Mouse (Mus musculus) MEL (cell line): Measurements from ENCODE around the gene Tnxb.

ENCODE experiments used
- CTCF ChIP-seq, 3 experiments: IDR thresholded peaks in 2 of 3; conservative IDR thresholded peaks in 1 of 3; 2 replicates each; pipeline ENCODE4 v1.5.1; 2011 to 2012; ENCODE audit warnings: low read length in 3 of 3, low read depth in 2 of 3, mild to moderate bottlenecking in 2 of 3, improper control_type of control experiment in 1 of 3, inconsistent platforms in 1 of 3, mixed read lengths in 1 of 3, moderate library complexity in 1 of 3; ENCODE audit not compliant: control insufficient read depth in 1 of 3, insufficient read depth in 1 of 3, poor library complexity in 1 of 3, severe bottlenecking in 1 of 3
- NRF1 ChIP-seq: IDR thresholded peaks from 2 replicates; pipeline ENCODE4 v1.6.1; 2014; ENCODE audit warnings: low read depth, mild to moderate bottlenecking, inconsistent platforms, low read length, improper control_type of control experiment, moderate library complexity; ENCODE audit not compliant: poor library complexity, insufficient read depth, severe bottlenecking
- POLR2A ChIP-seq, 2 experiments: IDR thresholded peaks; 2 replicates each; pipeline ENCODE4 v1.6.1; 2011 to 2012; ENCODE audit warnings: low read length in 2 of 2, mild to moderate bottlenecking in 2 of 2, control low read depth in 1 of 2, improper control_type of control experiment in 1 of 2, low read depth in 1 of 2, moderate library complexity in 1 of 2; ENCODE audit not compliant: control insufficient read depth in 1 of 2, insufficient read depth in 1 of 2, poor library complexity in 1 of 2

DNA sequence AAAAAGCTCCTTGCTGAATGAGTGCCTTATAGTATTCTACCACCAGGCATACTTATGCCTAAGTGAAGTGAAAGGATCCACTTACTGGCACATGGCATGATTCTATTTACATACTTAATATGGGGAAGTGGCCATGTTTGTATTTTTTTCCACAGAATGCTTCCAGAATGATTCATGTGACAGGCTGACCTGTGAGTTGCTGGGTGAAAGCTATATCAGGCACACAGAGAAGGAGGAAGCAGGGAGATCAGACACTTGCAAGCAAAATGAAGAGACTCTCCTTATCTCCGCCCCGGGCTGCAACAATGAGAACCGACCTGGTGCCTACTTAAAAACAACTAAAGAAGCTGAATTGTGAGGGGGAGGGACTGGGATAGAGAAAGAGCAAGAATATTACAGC, 91.1 kb downstream of the Tnxb start:
- TF ChIP-seq NRF1 (no peak), POLR2A (IDR thresholded peaks at IDR 0.05; ENCODE audit: control insufficient read depth in 1 of 2, insufficient read depth in 1 of 2, low read depth in 1 of 2, low read length in 2 of 2, poor library complexity in 1 of 2) (no peak), CTCF (IDR thresholded peaks at IDR 0.05 in 2 of 3, conservative IDR thresholded peaks at IDR 0.05 in 1 of 3; ENCODE audit: control insufficient read depth in 1 of 3, insufficient read depth in 1 of 3, low read depth in 2 of 3, low read length in 3 of 3, poor library complexity in 1 of 3, severe bottlenecking in 1 of 3) (no peak)
